Mouse (Mus musculus): Measurements from ENCODE around the gene Gm20767. TPM values are rescaled to one million over a fixed set of nuclear protein-coding genes. Genes with fewer than 3 reads are reported as not detected.
"Not testable (repeated sequence)": the region's sequence is repeated elsewhere in the genome, so short reads cannot be mapped to it uniquely, and the experiment has no call there.

Gm20767 gene
- polyA plus RNA-seq (2012; rRNA removed), result not detected in 2 replicates

DNA sequence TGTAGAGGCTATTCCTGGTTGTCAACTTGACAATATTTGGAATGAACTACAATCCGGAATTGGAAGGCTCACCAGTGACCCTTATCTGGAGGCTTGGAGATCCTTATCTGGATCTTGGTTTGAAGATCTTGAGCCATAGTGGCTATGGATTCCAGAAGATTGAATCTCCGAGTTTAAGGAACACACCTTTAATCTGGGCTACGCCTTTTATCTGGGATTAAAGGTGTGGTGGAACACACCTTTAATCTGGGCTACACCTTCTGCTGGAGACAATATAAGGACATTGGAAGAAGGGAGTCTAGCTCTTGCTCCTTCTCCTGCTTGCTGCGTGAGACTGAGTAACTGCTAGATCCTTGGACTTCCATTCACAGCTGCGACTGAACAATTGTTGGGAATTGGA lies at the start of gene Gm20767:
Gm20767 (plus strand) TSS at position 301 of the 400 bp plus-strand sequence.
- WGBS, result 93% methylated on average over 1 of the region's 5 CpGs
- DNase-seq (ENCODE audit: low read depth, low spot score), result not testable (repeated sequence)

DNA sequence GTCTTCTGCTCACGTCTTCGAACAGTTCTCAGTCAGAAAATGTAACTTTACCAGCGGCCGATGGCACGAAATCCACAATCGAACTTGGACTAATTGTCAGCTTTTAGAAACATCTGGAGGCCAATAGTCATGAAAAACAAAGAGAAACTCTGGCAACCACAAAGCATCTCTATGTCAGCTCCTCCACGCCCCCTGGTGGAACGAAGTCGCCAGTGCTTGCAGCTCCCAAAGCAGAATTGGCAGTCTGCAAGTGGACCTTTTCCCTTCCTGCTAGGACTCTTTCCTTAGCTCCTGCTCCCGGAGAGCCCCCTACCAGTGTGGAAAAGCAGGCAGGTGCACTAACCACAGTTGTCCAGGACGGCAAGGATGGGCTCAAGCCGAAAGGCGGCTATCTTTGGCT lies 47.1 kb upstream of the Gm20767 start:
- no CpG with 5 or more reads among the region's 13 CpGs for WGBS
- not testable (repeated sequence) for DNase-seq (ENCODE audit: low read depth, low spot score)

DNA sequence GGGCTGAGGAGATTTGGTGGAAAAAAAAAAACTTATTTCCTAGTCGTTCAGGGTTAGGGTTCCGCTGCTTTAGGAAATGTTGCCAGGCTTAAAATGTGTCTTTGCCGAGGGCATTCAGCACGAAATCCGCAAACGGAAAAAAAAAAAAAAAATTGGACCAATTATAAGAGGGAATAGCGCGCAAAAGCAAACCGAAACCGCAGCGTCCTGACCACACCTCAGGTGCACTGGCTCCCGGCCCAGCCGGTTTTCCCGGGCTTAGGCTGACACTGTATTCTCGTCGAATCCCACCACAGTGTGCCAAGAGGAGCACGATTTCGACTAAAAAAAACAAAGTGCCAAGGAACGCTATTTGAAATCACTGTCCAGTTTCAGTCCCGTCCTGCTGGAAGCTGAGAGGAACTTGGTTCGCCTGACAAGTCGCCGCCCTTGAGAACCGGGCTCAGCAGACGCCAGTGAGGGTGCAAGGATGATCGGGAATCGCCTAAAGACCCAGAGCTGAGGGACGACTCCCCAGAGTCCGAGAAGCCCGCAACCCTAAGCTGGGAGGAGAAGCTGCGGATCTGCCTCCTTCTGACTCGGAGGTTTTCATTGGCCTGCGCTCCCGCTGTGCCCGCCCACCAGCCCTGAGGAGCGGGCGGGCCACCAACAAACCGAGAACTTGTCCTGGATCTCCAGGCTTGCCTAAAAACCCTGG lies 43.7 kb upstream of the Gm20767 start:
- WGBS, result under 1% methylated on average over 26 of the region's 38 CpGs
- DNase-seq (ENCODE audit: low read depth, low spot score), result not testable (repeated sequence)

DNA sequence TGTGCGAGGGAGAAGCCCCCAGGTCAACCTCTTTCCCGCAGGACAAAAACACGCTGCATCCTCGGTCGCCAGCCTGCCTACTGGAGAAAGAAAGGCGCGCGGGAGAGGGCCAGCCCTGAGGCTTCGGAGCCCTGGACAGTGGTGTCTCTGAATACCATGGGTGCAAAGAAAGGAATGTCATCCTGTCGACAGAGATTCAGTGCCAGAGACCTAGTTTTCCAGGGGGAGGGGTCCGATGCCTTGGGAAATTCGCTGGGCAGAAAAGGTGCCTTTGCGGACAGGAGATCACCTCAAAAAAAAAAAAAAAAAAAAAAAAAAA lies 43.1 kb upstream of the Gm20767 start:
- 6% methylated on average over 7 of the region's 13 CpGs for WGBS

DNA sequence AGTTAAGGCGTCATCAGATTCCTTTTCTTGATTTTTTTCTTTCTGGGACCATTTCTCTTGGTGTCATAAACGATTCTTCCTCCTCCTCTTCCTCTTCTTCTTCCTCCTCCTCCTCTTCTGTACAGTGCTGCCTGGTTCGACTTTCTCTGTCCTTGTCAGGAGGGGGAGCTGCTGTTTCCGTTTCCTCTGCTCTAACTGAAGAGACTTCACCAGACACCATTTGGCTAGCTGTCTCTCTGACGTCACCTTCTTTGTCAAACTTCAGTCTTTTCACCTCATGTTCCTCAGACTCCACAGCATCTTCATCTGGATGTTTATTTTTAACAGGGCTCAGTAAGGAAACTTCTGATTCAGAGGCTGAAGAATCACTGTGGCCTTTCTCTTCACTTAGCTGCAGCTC lies 40.7 kb upstream of the Gm20767 start:
- DNase-seq (ENCODE audit: low read depth, low spot score), result not testable (repeated sequence)
- WGBS, result no CpG with 5 or more reads among the region's 5 CpGs

More for the DNA sequence above, 43.1 kb upstream of the Gm20767 start:
- DNase-seq (ENCODE audit: low read depth, low spot score), result not testable (repeated sequence)

DNA sequence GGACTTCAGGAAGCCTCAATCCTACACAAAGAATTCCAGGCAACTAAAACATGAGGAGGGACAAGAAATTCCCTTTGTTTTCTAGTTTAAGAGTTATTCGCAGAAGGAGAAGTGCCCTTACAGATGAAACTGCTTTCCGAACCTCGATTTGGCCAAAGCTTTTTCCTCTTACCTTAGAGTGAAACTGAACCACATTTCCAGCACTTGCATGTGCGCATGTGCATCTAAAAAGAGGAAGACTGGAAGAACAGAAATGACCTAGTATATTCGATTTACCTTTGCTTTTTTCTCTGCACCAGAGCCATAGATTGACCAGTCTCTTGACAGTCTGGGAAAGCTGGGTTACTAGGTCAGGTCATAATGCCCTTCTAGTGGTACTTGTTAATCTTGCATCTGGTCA lies 33.5 kb upstream of the Gm20767 start:
- not testable (repeated sequence) for DNase-seq (ENCODE audit: low read depth, low spot score)
- no CpG with 5 or more reads among the region's 5 CpGs for WGBS

DNA sequence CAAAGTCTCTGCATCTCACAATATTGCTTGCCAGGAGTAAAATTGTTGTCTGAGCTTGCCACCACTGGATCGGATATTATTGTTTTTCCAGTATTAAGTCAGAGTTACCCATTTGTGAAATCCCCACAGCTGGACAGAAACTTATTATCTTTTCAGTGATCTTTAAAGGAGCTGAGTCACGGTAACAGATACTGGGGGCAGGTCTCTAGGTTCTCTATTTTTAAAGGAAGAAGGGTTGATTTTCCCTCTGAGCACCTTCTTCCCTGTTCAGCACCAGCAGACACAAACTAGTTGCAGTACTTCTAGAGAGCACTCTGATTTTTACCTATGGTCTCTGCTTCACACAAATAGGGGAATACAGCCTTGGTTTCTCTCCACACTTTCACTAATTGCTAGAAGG lies 33.0 kb upstream of the Gm20767 start:
- WGBS, result 66% methylated on average over 2 of the region's 2 CpGs
- DNase-seq (ENCODE audit: low read depth, low spot score), result not testable (repeated sequence)

DNA sequence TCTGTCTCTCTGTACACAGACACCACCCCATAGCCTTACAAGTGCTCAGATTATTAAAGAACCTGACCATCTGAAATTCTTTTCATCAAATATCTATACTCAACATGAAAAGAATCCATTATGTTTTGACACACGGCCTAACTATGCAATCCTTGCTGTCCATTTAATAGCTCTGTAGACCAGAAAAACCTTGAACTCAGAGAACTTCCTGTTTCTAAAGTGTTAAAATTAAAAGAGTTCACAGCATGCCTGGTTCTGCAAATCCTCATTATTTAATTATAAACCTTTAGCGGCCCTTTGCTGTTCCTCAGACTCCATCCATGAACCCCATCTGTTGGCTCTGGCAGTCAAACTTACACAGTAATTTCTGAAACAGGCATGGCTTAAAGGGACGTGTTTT lies 2.3 kb downstream of the Gm20767 start:
- not testable (repeated sequence) for DNase-seq (ENCODE audit: low read depth, low spot score)
- 67% methylated on average over 2 of the region's 3 CpGs for WGBS

DNA sequence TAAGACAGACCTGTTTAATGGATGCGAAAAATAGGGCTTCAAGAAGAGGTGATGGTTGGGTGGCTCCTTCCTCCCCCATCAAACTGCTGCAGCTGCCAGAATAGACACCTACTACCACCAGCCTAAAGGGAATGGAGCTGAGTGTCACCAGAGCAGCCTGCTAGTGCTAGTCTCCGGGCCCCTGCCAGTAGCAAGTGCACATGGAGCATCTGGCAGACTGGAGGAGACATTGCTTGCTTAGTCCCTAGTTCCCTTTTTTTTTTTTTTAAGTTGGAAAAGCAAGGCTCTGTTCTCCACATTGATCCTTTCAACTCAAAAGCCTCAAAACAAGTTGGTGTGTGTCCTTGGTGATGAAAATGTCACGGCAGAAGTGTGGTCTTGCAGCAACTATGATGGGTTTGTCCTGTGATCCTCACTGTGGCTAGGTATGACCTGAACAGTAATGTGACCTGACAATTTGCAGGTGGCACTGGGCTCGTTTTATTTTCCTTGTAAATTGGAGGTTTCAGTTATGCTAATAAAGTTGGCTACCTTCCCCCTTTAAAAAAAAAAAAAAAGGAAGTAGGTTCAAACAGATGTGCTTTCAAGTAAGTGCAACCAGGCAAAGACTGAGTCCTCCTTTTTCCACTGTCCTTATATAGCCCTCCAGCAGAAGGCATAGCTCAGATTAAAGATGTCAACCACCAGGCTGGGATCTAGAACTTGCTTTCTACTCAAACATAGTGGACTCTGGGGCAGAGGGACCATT lies 9.8 kb downstream of the Gm20767 start:
- 49% methylated on average over 3 of the region's 4 CpGs for WGBS
- DNase-seq (ENCODE audit: low read depth, low spot score), result not testable (repeated sequence)

DNA sequence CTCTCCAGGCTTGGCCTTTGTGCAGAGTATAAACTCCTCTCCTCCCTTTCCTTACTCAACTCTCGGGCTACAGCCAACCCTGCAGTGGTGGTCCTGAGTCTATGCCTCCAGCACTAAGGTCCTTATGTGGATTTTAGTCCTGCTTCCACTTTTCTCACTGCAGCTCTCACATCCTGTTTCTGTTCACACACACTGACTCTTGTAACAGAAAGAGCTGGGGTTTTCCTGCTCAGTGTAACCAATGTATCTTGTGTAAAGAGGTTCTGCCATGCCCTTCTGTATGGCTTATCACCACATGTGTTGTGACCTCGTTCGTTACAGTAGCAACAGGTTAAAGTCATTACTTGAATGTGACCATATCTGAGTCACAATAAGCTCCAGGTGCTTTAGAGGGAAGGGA lies 10.5 kb downstream of the Gm20767 start:
- 44% methylated on average over 3 of the region's 3 CpGs for WGBS
- not testable (repeated sequence) for DNase-seq (ENCODE audit: low read depth, low spot score)

DNA sequence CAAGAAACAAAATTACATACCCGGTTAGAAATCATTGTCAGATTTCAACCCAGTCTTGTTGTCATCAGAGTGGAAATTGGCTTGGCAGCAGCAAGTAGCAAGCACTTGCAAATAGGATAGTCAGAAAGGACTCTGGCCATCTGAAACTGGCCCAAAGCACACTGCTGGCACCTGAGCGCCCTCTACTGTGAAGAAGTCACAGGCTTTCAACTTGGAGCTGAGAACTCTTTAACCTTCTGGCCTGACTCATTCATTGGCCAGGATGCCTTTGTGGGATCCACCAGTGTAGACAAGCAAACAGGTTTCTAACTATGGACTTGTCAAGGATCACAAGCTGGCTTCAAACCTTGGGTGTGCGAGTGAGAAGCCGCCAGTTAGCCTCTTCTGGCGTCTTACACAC lies 28.3 kb downstream of the Gm20767 start:
- 60% methylated on average over 5 of the region's 5 CpGs for WGBS
- not testable (repeated sequence) for DNase-seq (ENCODE audit: low read depth, low spot score)

DNA sequence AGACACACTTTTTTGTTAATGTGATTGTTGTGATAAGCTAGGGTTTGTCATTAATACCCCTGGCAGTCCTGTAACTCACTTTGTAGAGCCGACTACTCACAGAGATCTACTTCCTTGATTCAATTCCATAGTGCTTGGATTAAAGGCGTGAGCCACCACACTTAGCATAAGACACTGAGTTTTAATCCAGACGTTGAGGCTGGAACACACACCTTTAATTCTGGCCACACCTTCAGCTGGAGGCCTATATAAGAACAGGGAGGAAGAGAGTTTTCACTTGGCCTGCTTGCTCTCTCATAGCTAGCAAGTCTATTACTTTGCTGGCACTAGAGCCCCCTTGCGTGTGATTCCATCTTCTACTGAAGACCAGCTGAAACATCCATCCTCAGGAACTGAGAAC lies 32.1 kb downstream of the Gm20767 start, which contains the start of gene Gm21818:
Gm21818 (plus strand) TSS at position 301 of the 400 bp plus-strand sequence.
- WGBS, result 70% methylated on average over 4 of the region's 4 CpGs
- not testable (repeated sequence) for DNase-seq (ENCODE audit: low read depth, low spot score)

DNA sequence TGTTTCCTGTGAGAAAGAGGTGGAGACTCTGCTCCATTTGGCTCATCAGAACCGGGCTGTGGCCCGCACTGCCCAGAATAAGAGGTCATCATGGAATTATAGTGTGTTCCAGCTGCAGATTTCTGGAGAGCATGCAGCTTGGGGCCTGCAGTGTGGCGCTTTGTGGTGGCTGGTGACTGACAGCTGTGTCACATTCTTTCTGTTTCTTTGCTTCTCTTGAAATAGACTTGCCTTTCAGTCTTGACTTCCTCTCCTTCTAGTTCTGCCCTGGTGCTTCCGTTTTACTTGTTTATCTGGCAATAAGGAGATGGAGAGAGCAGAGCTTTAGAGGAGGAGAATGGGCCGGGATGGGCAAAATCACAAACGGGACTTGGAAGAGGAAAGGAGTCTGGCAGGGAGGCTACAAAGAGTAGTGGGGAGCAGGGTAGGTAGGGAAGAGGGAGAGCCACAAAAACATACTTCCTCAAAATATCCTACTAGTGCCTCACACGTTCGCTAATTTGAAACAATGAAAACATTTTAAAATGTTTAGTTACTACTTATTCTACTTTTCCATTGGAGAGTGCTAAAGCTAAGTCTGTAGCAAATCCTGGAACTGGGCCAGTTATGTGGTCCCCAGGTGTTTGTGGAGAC lies 56.3 kb downstream of the Gm20767 start:
- 64% methylated on average over 7 of the region's 8 CpGs for WGBS
- DNase-seq (ENCODE audit: low read depth, low spot score), result not testable (repeated sequence)

Other genes starting within 250 kb of the Gm20767 start
- gene Tcstv1, start 245.5 kb upstream of the Gm20767 start, polyA plus RNA-seq (2012; rRNA removed), result not detected in 2 replicates
- not detected in 2 replicates for gene Gm21761, start 211.0 kb upstream of the Gm20767 start, polyA plus RNA-seq (2012; rRNA removed)
- gene B020031M17Rik, start 189.4 kb upstream of the Gm20767 start, polyA plus RNA-seq (2012; rRNA removed), result not detected in 2 replicates
- gene Gm36079, start 113.2 kb upstream of the Gm20767 start, polyA plus RNA-seq (2012; rRNA removed), result not detected in 2 replicates
- 0.21 and 0.27 TPM in 2 replicates for gene Gm21188, start 88.1 kb upstream of the Gm20767 start, polyA plus RNA-seq (2012; rRNA removed)
- not detected in 2 replicates for gene Gm21818, start 32.2 kb downstream of the Gm20767 start, polyA plus RNA-seq (2012; rRNA removed)
- gene Gm21762, start 75.7 kb downstream of the Gm20767 start, polyA plus RNA-seq (2012; rRNA removed), result 0.93 TPM in 1 of 2 replicates, not detected in the other
- not detected in 2 replicates for gene Gm21731, start 98.9 kb downstream of the Gm20767 start, polyA plus RNA-seq (2012; rRNA removed)
- gene AF067061, start 122.9 kb downstream of the Gm20767 start, polyA plus RNA-seq (2012; rRNA removed), result not detected in 2 replicates
- gene BC147527, start 160.1 kb downstream of the Gm20767 start, polyA plus RNA-seq (2012; rRNA removed), result 0.26 and 0.64 TPM in 2 replicates
- gene Tcstv3, start 176.6 kb downstream of the Gm20767 start, polyA plus RNA-seq (2012; rRNA removed), result not detected in 2 replicates

All from large intestine, adult 2 months (tissue).